Mouse (Mus musculus): ENCODE measurements at regions not wholly inside any gene's neighbourhood (a gene's known extent, or its start where the extent isn't known, plus 50 kb on each side); places are given as distances from the start of the nearest gene placed in this dataset.

GRCm38 (mm10) chr1:186546386-186547185 is 159.2 kb downstream of the Tgfb2 start:
- H3K4me3 ChIP-seq (ENCODE audit: control insufficient read depth in 1 of 2, insufficient read depth in 1 of 2, low read depth in 2 of 2, low read length in 2 of 2) = no peak overlapping the region
- no peaks in the 10 kb centered on the region for H3K9me3 ChIP-seq (replicated peaks; ENCODE audit: insufficient read depth, low read length)
- H3K27ac ChIP-seq (ENCODE audit: control insufficient read depth, low read depth, low read length) = no peak overlapping the region
- no peak overlapping the region for H3K9ac ChIP-seq (ENCODE audit: control insufficient read depth, low read depth, low read length, poor library complexity, severe bottlenecking)
- no peaks in the 10 kb centered on the region for H3K36me3 ChIP-seq (ENCODE audit: control insufficient read depth in 1 of 2, insufficient read depth in 2 of 2, low read length in 2 of 2)
- H3K4me1 ChIP-seq (ENCODE audit: control insufficient read depth in 1 of 2, insufficient read depth in 2 of 2, low read length in 2 of 2) = no peaks in the 10 kb centered on the region
- H3K79me2 ChIP-seq (ENCODE audit: control insufficient read depth, insufficient read depth, low read length, poor library complexity) = no peaks in the 10 kb centered on the region
- TF ChIP-seq CHD2 (IDR thresholded peaks at IDR 0.05; ENCODE audit: low read length) = no peak
- no peak for TF ChIP-seq POLR2AphosphoS5 (IDR thresholded peaks at IDR 0.05; ENCODE audit: borderline replicate concordance, low read depth, low read length)
- TF ChIP-seq NRF1 (IDR thresholded peaks at IDR 0.05; ENCODE audit: insufficient read depth, low read depth, low read length, poor library complexity, severe bottlenecking) = no peak
- no peak for TF ChIP-seq ZMIZ1 (IDR thresholded peaks at IDR 0.05; ENCODE audit: low read depth, low read length)
- TF ChIP-seq CTCF (IDR thresholded peaks at IDR 0.05 in 2 of 3, conservative IDR thresholded peaks at IDR 0.05 in 1 of 3; ENCODE audit: control insufficient read depth in 1 of 3, insufficient read depth in 1 of 3, low read depth in 2 of 3, low read length in 3 of 3, poor library complexity in 1 of 3, severe bottlenecking in 1 of 3) = no peak
- TF ChIP-seq SIN3A (IDR thresholded peaks at IDR 0.05; ENCODE audit: low read length) = no peak
- no peak for TF ChIP-seq NELFE (IDR thresholded peaks at IDR 0.05; ENCODE audit: low read depth, low read length)
- TF ChIP-seq UBTF (IDR thresholded peaks at IDR 0.05; ENCODE audit: borderline replicate concordance, insufficient read depth, low read depth, low read length) = no peak
- DNase-seq (ENCODE audit: low read depth, low spot score) = no peak
- no peaks in the 10 kb centered on the region for H3K27me3 ChIP-seq (ENCODE audit: control insufficient read depth in 1 of 2, insufficient read depth in 2 of 2, low read length in 2 of 2)

GRCm38 (mm10) chr1:186540070-186540469 is 165.7 kb downstream of the Tgfb2 start:
- H3K27me3 ChIP-seq (ENCODE audit: control insufficient read depth in 1 of 2, insufficient read depth in 2 of 2, low read length in 2 of 2) = no peaks in the 10 kb centered on the region
- no peaks in the 10 kb centered on the region for H3K36me3 ChIP-seq (ENCODE audit: control insufficient read depth in 1 of 2, insufficient read depth in 2 of 2, low read length in 2 of 2)
- H3K4me3 ChIP-seq (ENCODE audit: control insufficient read depth in 1 of 2, insufficient read depth in 1 of 2, low read depth in 2 of 2, low read length in 2 of 2) = no peak overlapping the region
- no peaks in the 10 kb centered on the region for H3K9me3 ChIP-seq (replicated peaks; ENCODE audit: insufficient read depth, low read length)
- no peaks in the 10 kb centered on the region for H3K79me2 ChIP-seq (ENCODE audit: control insufficient read depth, insufficient read depth, low read length, poor library complexity)
- no peak overlapping the region for H3K27ac ChIP-seq (ENCODE audit: control insufficient read depth, low read depth, low read length)
- TF ChIP-seq MEF2A (IDR thresholded peaks at IDR 0.05; ENCODE audit: extremely low read depth, insufficient replicate concordance, low read depth, low read length, poor library complexity, severe bottlenecking) = no peak
- no peak for TF ChIP-seq SIN3A (IDR thresholded peaks at IDR 0.05; ENCODE audit: low read length)
- TF ChIP-seq MYB (IDR thresholded peaks at IDR 0.05; ENCODE audit: low read depth, low read length) = no peak
- no peak for TF ChIP-seq POLR2AphosphoS5 (IDR thresholded peaks at IDR 0.05; ENCODE audit: borderline replicate concordance, low read depth, low read length)
- no peak for TF ChIP-seq MAX (IDR thresholded peaks at IDR 0.05; ENCODE audit: low read length)
- no peak for TF ChIP-seq MXI1 (IDR thresholded peaks at IDR 0.05; ENCODE audit: low read depth, low read length)
- TF ChIP-seq SMC3 (IDR thresholded peaks at IDR 0.05; ENCODE audit: low read depth, low read length) = no peak
- TF ChIP-seq UBTF (IDR thresholded peaks at IDR 0.05; ENCODE audit: borderline replicate concordance, insufficient read depth, low read depth, low read length) = no peak
- H3K9ac ChIP-seq (ENCODE audit: control insufficient read depth, low read depth, low read length, poor library complexity, severe bottlenecking) = no peak overlapping the region
- DNase-seq (ENCODE audit: low read depth, low spot score) = no peak
- no peaks in the 10 kb centered on the region for H3K4me1 ChIP-seq (ENCODE audit: control insufficient read depth in 1 of 2, insufficient read depth in 2 of 2, low read length in 2 of 2)

Data from MEL (cell line).